Mouse (Mus musculus): ENCODE measurements at regions not wholly inside any gene's neighbourhood (a gene's known extent, or its start where the extent isn't known, plus 50 kb on each side); places are given as distances from the start of the nearest gene placed in this dataset.
A peak's percentile ranks its signal among the peaks of the same experiment; 100 is the strongest.

DNA sequence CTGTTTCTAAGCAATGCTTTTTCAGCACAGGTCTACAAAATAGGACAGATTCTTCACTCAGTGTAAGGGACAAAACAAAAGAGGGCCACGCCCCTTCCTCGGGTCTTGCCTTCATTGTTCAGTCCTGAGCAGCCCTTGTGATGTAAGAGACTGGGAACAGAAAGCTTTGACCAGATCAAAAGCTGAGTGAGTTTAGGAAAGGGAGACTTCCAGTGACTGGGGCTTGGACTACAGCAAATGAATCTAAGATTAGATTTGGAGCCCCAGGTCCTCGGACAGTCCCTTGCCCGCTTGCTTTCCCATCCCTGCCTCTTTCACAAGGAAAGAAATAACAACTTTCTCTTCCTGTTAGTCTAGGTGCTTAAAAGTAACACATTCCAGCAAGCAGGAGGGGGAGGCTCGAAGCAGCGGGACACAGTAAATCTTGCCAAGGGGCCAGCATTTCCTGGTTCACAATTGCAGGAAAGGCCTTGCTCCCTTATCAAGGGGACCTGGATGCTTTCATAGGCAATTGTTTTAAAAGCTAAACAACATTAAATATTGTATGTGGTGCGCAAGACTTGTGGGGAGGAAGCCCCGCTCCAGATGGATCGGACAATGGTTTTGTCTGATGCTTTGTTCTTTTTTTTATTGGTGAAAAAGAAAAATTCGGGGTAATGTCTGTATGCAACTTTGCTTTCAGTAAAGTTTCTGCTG, 333.4 kb downstream of the Fat4 start:
- Histone ChIP-seq H3K4me3 (ENCODE audit: insufficient read depth, low read length) (no peak overlapping the region), H3K27ac (ENCODE audit: insufficient read depth, low read length) (no peak overlapping the region), H3K4me1 (ENCODE audit: control insufficient read depth, insufficient read depth, low read length) (no peaks in the 10 kb centered on the region)
- TF ChIP-seq POLR2A (IDR thresholded peaks at IDR 0.05; ENCODE audit: low read depth, low read length), result no peak

DNA sequence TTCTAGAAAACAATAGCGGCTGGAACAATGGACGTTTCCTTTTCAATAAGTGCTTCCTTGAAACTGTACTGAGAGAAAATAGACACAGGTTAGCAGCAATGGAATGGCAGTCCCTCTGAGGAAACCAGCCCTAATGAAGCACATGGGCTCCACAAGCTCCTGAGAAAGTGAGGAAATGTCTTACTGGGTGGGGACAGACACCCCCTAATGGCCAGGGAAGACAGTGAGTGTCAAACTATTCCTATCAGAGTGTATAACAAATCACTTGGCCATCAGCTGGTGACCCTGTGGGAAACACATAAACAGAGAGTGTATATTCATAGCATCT, 333.9 kb downstream of the Fat4 start:
- no peak for TF ChIP-seq POLR2A (IDR thresholded peaks at IDR 0.05; ENCODE audit: low read depth, low read length)
- TF ChIP-seq CTCF (IDR thresholded peaks at IDR 0.05; ENCODE audit: borderline replicate concordance, insufficient read depth, low read length), result no peak
- H3K4me3 ChIP-seq (ENCODE audit: insufficient read depth, low read length), result no peak overlapping the region
- no peak overlapping the region for H3K27ac ChIP-seq (ENCODE audit: insufficient read depth, low read length)
- no peaks in the 10 kb centered on the region for H3K4me1 ChIP-seq (ENCODE audit: control insufficient read depth, insufficient read depth, low read length)

GRCm38 (mm10) chr3:39222059-39222458, 335.3 kb downstream of the Fat4 start:
- no peak for TF ChIP-seq POLR2A (IDR thresholded peaks at IDR 0.05; ENCODE audit: low read depth, low read length)
- TF ChIP-seq CTCF (IDR thresholded peaks at IDR 0.05; ENCODE audit: borderline replicate concordance, insufficient read depth, low read length), result no peak
- no peak overlapping the region for H3K4me3 ChIP-seq (ENCODE audit: insufficient read depth, low read length)
- no peak overlapping the region for H3K27ac ChIP-seq (ENCODE audit: insufficient read depth, low read length)
- no peaks in the 10 kb centered on the region for H3K4me1 ChIP-seq (ENCODE audit: control insufficient read depth, insufficient read depth, low read length)

DNA sequence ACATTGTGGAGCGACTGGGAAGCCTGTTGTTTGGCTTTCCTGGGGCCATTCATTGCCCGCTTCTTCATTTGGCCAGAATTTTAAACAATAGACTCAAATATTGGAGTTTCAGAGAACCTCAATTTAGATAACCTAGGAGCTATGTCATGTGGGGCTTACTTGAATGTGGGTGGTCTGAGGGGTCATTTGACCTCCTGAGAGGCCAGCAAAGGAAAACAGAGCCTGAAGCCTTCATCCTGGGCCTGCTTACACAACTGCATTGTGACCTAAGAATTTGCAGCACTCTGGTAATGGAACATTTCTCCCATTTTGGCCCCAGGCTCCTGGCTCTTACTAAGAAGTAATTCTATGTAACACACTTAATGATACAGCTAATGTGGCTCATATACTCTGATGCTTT, 348.2 kb downstream of the Fat4 start:
- TF ChIP-seq CTCF (IDR thresholded peaks at IDR 0.05; ENCODE audit: borderline replicate concordance, insufficient read depth, low read length) (no peak), POLR2A (IDR thresholded peaks at IDR 0.05; ENCODE audit: low read depth, low read length) (no peak)
- no peak overlapping the region for H3K4me3 ChIP-seq (ENCODE audit: insufficient read depth, low read length)
- H3K27ac ChIP-seq (ENCODE audit: insufficient read depth, low read length), result no peak overlapping the region
- H3K4me1 ChIP-seq (ENCODE audit: control insufficient read depth, insufficient read depth, low read length), result no peaks in the 10 kb centered on the region

GRCm38 (mm10) chr3:39248712-39249111, 362.0 kb downstream of the Fat4 start:
- H3K27ac ChIP-seq (ENCODE audit: insufficient read depth, low read length), result no peak overlapping the region
- no peak for TF ChIP-seq POLR2A (IDR thresholded peaks at IDR 0.05; ENCODE audit: low read depth, low read length)
- TF ChIP-seq CTCF (IDR thresholded peaks at IDR 0.05; ENCODE audit: borderline replicate concordance, insufficient read depth, low read length), result no peak
- no peaks in the 10 kb centered on the region for H3K4me1 ChIP-seq (ENCODE audit: control insufficient read depth, insufficient read depth, low read length)
- H3K4me3 ChIP-seq (ENCODE audit: insufficient read depth, low read length), result no peak overlapping the region

DNA sequence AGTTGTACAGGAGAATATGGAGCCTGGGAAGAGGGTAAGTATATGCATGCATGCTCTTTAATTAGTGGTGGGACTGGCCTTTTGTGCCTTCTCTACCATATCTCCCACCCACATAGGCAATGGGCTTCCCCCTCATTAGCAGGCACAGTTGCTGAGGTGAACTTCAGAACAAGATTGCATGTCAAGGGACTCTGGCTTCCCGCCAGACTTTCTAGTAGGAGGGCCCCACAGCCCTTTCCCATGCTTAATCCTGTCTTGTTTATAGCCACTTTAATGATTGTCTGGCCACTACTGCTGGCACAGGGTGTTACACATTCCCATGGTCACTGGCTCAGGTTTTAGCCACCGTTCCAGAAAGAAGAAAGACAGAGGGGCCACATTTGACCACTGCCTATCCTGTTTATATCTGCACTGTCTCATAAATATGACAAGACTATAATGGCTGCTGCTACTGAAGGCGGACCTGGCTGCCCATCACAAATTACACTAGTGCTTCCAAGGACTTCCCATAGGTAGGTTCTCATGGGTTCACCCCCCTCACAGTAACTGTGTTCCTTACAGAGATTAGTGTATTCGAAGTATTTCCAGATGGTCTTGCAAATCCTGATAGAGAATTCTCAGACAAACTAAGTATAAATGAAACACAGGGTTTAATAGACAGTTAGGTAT, 362.6 kb downstream of the Fat4 start:
- Histone ChIP-seq H3K4me3 (ENCODE audit: insufficient read depth, low read length) (no peak overlapping the region), H3K4me1 (ENCODE audit: control insufficient read depth, insufficient read depth, low read length) (no peaks in the 10 kb centered on the region), H3K27ac (ENCODE audit: insufficient read depth, low read length) (no peak overlapping the region)
- TF ChIP-seq CTCF (IDR thresholded peaks at IDR 0.05; ENCODE audit: borderline replicate concordance, insufficient read depth, low read length), result no peak

DNA sequence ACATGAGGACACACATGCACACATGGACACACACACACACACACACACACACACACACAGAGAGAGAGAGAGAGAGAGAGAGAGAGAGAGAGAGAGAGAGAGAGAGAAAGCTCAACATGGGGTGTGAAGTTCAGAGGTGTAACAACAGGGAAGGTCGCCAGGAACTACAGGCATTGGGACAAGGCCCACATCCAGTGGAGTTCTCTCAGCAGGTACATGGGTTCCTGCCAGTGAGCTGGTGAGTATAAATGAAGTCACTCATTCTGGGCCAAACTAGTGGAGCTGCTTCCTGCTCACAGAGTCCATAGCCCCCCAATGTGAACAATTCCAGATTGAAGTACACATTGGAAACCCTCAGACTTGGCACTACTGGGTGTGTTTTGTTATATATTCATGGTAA, 366.3 kb downstream of the Fat4 start:
- TF ChIP-seq CTCF (IDR thresholded peaks at IDR 0.05; ENCODE audit: borderline replicate concordance, insufficient read depth, low read length) (no peak), POLR2A (IDR thresholded peaks at IDR 0.05; ENCODE audit: low read depth, low read length) (no peak)
- no peak overlapping the region for H3K27ac ChIP-seq (ENCODE audit: insufficient read depth, low read length)
- no peak overlapping the region for H3K4me3 ChIP-seq (ENCODE audit: insufficient read depth, low read length)
- no peaks in the 10 kb centered on the region for H3K4me1 ChIP-seq (ENCODE audit: control insufficient read depth, insufficient read depth, low read length)

DNA sequence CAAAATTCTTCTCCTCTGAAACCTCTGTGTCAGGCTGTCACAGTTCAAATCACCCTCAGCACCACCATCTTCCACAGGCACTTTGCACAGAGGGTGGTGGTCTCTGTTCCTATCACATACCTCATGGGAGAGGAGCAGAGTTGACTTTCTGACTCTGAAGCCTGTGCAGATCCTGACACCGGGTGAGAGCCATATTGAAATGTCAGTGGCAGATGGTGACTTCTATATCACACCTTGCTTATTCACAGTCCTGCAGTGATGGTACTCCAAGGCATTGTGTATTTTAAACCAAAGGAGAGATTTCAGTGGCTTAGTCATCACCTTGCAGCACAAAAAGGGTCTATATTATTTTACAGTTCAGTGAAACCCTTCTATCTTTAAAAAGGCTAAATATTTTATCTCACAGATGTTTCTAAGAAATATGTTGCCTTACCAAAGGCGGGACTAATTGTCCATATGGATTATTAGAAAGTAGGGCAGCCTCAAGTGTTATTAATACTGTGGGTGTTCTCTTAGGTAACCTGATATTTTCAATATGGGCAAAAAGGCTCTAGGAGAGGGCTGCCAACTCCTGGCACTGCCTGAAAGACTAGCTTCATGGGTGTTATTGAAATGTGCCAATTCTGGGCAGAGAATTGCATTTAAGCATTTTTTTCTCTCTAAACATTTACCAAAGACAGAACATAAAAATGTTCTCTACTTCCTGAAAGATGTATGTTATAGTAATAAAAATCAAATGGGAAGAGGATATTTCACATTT, 378.1 kb downstream of the Fat4 start:
- TF ChIP-seq CTCF (IDR thresholded peaks at IDR 0.05; ENCODE audit: borderline replicate concordance, insufficient read depth, low read length) (no peak), POLR2A (IDR thresholded peaks at IDR 0.05; ENCODE audit: low read depth, low read length) (no peak)
- no peak overlapping the region for H3K4me3 ChIP-seq (ENCODE audit: insufficient read depth, low read length)
- peaks cover 3% of the 10 kb centered on the region for H3K4me1 ChIP-seq (ENCODE audit: control insufficient read depth, insufficient read depth, low read length)
- H3K27ac ChIP-seq (ENCODE audit: insufficient read depth, low read length), result no peak overlapping the region

GRCm38 (mm10) chr3:39265606-39266005, 378.9 kb downstream of the Fat4 start:
- H3K27ac ChIP-seq (ENCODE audit: insufficient read depth, low read length), result no peak overlapping the region
- H3K4me1 ChIP-seq (ENCODE audit: control insufficient read depth, insufficient read depth, low read length), result peaks cover 3% of the 10 kb centered on the region
- TF ChIP-seq CTCF (IDR thresholded peaks at IDR 0.05; ENCODE audit: borderline replicate concordance, insufficient read depth, low read length) (no peak), POLR2A (IDR thresholded peaks at IDR 0.05; ENCODE audit: low read depth, low read length) (no peak)
- H3K4me3 ChIP-seq (ENCODE audit: insufficient read depth, low read length), result no peak overlapping the region

- no peak overlapping the region for H3K4me3 ChIP-seq (ENCODE audit: insufficient read depth, low read length)
- TF ChIP-seq POLR2A (IDR thresholded peaks at IDR 0.05; ENCODE audit: low read depth, low read length) (no peak), CTCF (IDR thresholded peaks at IDR 0.05; ENCODE audit: borderline replicate concordance, insufficient read depth, low read length) (no peak)
- H3K27ac ChIP-seq (ENCODE audit: insufficient read depth, low read length), result peak overlapping the region; percentile 88
- peaks cover 3% of the 10 kb centered on the region for H3K4me1 ChIP-seq (ENCODE audit: control insufficient read depth, insufficient read depth, low read length)
Measured at GRCm38 (mm10) chr3:39269388-39269787, 382.6 kb downstream of the Fat4 start.
